Mouse (Mus musculus) left cerebral cortex, adult 11 months (tissue): ENCODE results near the gene Slc7a6.
"Not testable (repeated sequence)": the region's sequence is repeated elsewhere in the genome, so short reads cannot be mapped to it uniquely, and the experiment has no call there.

Experiments
- DNase-seq: peaks from one replicate; pipeline ENCODE4 v3.0.0; 2022; ENCODE audit warnings: low spot score

The Slc7a6 gene

DNA sequence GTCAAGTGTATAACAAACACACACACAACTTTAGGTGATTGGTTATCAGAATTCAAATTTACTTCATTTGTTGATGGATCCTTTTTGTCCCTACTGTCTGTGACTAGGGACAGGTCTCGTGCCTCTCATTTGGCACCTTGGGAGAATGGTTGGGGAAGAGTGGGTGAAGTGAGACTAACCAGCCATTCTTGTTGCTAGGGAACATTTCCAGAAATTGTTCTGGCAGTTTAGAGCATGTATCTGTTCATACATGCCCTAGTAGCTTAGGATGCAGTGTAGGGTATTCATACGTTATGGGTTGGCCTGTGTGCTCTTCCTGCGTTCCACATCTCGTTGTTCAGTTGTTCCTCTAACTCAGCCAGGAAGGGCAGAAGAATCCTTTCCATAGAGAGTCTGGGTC lies 20.5 kb downstream of the Slc7a6 start:
- no peak for DNase-seq

DNA sequence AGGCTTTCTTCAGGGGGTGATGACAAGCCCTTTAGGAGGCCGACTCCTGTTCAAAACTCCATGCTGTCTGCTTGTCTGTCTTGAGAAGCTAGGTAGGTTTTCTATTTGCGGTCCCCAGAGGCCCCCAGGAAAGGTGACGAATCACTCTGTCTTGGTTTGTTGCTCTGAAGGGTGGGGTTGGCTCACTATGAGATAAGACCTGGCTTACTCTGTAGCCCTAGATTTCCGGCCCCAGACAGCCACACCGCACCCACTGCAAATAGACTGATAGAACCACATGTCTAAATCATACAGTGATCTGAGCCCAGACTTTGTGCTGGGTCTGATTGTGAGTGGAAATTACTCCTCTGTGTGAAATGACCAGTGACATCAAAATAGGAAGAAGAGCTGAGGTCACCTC lies 23.0 kb downstream of the Slc7a6 start:
- DNase-seq = no peak

DNA sequence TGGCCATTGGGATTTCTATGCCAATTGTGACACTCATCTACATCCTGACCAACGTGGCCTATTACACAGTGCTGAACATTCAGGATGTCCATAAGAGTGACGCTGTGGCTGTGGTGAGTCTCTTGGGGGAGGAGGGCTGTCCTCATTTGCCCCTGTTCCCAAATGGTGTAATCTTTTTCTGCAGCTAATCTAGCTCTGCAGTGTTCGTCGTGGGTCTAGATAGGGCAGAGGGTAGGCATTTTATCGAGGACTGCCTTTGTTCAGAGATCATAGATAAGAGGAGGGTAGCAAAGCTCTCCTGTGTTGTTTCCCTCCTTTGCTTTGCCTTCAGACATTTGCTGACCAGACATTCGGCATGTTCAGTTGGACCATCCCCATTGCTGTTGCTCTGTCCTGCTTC lies 24.5 kb downstream of the Slc7a6 start:
- DNase-seq = no peak

DNA sequence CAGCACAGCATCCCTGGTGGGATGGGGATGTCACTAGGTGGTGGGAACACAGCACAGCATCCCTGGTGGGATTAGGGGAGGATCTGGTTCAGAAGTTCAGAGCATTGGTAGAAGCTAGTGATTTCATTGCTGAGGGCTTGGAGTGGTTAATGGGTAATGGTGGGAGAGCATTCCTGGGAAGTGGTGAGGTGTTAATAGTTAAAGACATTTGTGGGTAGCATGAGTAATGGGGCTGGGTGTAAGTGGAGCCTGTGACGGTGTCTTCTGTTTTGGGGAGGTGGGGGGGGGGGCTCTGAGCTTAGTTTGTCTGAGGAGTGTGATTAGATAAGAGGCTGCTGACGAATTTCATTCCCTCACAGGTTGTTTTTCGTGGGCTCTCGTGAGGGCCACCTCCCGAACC lies 25.4 kb downstream of the Slc7a6 start:
- no peak for DNase-seq

DNA sequence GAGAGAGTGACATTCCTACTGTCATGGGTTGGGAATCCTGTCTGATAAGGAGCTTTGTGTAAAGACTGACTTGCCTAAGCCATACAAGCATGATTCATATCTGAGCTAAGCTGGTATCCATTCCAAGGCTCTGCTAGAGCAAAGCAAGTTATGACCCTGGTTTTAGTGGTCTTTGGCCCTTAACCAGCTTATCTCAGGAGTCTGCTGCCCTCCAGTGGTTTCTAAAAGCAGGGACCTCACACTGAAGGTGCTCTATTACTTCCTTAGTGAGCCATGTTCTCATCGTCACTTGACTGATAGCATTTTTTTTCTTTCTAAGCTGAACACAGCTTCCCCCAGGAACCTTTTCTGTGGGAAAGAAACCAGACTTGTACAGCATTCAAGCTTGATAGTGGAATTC lies 30.1 kb downstream of the Slc7a6 start:
- DNase-seq = no peak

DNA sequence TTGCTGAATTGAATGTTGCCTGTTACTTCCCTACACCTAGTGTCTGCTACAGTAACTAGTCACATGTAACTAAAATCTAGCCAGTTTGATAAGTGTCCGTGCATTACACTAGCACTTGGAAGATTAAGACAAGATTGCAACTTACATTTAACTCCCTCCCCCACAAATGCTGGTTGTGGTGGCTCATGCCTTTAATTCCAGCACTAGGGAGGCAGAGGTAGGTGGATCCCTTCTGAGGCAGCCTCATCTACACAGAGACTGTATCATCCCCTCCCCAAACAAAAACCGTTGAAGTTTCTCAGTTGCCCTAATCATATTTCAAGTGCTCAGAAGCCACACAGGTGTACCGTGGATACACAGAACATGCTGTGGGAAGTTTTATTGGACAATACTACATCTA lies 30.9 kb downstream of the Slc7a6 start:
- not testable (repeated sequence) for DNase-seq

DNA sequence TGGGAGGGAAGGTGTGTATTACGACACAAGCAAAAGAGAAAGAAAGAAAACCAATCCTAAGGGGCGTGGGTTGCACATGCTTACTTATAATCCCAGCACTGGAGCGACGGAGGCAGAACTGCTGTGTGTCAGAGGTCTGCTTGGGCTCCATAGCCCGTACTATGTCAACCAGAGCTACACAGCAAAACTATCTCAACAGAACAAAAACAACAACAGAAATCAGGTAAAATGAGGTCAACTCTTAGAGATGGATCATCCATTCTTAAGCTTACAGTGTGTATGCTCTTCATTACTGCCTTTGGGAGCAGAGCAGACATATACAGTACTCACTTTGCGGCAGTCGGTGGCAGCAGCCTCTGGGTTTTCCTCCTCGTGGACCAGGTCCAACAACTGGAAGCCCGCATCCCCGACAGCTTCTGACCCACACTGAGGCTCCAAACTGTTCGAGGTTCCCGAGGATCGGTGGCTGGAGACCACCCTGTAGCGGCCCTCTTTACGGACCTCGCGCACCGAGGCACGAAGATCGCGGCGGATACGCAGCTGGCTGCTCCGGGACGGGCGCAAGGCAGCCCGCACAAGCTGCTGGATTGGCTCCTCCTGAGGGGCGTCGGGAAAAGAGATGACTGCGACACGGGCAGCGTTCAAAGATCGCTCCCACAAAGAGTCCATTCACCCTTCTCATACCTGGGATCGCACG lies 41.5 kb downstream of the Slc7a6 start:
- no peak for DNase-seq

DNA sequence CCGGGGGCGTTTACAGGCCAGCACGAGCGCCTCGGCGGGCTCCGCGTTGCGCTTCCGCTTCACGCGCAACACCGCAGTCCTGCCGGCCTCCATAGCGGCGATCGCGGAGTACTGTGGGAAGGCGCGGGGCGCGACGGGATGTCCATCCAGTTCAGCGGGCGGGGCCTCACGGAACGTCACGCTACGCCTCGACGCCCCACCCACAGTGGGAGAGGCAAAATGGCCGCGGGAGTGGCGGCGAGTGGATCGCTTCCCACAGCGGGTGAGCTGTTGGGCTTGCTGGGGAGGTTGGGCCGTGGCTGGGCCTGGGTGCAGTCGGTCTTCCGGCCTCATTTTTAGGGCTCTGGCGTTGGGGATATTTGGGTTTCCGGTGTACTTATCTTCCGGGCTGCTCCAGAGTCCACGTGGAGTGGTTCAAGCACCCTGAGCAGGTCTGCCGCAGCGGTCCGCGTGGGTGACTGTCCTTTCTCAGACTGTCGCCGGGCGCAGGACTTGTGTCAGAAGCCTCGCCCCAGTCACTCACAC lies 42.2 kb downstream of the Slc7a6 start, which contains the start of the genes Slc7a6os and Prmt7:
Gene Slc7a6os, minus strand, starts transcription at position 115 of the 525 bp plus-strand sequence.
Gene Prmt7, plus strand, starts transcription at position 116 of the 525 bp plus-strand sequence.
- peak; percentile 91 for DNase-seq

DNA sequence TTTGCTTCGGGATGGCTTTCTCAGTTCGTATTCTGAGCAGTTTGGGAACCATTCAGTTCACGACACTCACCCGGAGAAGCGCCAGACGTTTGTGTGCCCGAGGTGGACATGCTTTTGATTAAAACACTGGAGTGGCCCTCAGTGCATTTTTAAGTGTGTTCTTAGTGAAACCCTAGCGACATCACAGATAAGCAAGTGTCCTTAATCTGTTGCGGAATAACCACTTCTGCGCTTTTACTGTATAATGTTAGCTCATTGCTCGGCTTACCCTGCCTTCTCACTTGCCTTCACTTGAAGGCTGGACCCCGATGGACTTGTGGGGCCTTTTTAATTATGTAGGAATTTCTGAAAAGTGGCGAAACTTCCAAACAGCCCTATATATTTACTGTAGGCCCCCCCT lies 42.8 kb downstream of the Slc7a6 start:
- DNase-seq = no peak

DNA sequence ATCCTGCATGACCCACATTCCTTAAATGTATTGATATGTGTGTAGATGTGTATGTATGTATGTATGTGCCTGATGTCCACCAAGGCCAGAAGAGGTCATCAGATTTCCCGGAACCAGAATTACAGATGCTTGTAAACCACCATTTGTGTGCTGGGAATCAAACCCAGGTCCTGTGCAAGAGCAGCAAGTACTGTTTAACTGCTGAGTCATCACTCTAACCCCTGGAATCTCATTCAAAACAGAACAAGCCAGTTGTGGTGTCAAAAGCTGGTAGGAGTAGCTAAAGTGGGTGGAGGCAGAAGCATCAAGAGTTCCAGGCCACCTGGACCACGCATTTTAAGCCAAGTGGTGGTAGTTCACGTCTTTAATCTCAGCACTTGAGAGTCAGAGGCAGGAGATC lies 45.3 kb downstream of the Slc7a6 start:
- DNase-seq = no peak

DNA sequence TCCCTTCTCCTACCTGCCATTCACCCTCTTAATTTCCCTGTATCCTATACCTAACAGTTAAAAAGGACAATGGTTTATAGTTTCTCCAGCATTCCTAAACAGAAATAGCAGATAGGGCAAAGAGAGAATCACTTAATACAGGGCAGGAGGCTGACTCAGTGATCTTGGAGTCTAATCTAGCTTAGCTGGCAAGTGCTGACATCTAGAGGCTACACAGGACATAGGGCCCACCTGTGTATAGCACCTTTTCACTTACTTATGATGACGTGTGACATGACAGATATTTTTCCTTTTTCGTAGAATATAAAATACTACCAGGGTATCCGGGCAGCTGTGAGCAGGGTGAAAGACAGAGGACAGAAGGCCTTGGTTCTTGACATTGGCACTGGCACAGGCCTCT lies 51.0 kb downstream of the Slc7a6 start:
- no peak for DNase-seq

DNA sequence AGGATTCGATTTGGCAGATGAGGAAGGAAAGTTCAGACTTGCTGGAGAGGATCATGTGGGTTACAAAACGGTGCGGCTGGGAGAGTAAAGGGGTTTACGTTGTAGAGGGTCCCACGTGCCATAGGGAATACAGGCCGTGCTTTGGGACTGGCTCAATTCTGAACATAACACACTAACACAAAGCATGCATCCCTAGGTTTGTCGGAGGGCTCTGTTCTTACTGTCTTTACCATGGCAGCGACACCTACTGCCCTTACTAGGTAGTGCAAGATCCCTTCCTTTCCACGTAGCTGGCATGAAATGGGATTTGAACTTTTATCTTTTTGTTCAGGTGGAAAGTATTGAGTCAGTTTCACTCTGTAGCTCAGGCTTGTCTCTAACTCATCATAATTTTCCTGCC lies 57.9 kb downstream of the Slc7a6 start:
- DNase-seq = no peak

DNA sequence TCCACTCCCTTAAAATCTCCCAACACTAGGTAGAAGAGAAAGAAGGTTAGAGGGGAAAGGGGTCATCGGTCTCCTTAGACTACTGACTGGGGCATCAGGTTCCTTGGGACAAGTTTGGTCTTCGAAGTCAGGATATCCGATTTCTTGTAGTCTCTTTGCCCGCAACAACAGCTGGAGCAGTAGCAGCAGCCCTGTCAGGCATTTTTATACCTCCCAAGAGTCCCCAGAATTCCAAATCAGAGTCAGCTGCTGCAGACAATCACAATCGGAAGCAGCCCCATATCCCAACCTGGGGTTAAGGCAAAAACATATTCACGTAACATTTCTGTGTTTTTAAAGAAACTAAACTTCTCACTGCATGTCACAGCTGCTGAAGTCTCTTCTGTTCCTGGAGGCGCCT lies 62.9 kb downstream of the Slc7a6 start:
- no peak for DNase-seq

DNA sequence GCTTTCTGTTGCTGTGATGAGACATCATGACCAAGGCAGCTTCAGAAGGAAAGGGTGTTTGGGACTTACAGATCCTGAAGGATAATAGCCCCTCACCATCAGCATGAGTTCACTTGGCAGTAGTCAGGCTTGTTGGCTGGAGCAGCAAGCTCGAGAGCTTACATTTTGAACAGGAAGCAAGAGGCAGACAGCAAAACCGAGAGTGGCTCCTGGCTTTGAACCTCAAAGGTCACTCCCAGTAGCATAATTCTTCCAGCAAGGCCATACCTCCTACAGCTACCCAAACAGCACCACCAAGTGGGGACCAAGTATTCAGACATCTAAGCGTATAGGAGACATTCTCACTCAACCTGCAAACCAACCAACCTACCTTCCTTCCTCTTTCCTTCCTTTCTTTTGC lies 64.1 kb downstream of the Slc7a6 start:
- no peak for DNase-seq

DNA sequence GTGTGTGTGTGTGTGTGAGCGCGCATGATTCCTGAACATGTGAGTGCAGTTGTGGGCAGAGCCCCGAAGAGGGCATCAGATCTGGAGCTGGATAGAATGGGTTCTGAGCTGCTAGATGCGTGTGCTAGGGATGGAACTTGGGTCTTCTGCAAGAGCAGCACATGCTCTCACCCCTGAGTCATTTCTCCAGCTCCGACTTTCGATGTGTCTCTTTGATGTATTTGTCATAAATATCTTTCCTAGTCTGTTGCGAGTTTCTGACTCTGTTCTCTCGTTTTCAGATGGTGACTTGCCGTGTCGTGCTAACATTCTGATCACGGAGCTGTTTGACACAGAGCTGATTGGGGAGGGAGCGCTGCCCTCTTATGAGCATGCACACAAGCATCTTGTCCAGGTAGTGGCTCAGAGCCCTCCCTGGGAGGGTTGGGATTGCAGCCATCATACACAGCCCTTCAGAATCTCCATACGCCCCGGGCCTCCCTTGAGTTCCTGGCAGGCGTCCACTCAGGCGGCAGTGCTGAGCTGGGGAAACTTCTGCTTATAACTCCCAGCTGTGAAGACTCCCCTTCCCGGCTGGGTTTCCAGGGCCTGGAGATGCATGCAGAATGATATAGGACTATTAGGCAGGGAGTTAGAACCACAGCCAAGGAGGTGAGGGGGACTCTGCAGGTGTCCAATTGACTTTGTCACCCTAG lies 66.1 kb downstream of the Slc7a6 start:
- DNase-seq = no peak

DNA sequence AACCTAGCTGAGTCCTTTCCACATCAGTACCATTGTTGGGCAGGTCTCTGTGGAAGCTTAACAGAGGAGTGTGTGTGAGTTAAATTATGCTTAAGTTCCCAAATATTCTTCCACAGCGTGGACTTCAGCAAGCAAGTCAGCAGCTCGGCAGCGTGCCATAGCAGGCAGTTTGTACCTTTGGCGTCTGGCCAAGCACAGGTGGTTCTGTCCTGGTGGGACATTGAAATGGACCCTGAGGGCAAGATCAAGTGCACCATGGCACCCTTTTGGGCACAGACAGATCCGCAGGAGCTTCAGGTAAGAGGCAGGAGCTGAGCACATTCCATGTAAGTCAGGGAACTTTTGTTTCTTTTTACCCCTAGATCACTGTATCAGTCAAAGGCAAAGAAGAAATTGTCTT lies 68.4 kb downstream of the Slc7a6 start:
- DNase-seq = no peak
